Mouse (Mus musculus) limb, embryonic 11.5 days (tissue): Measurements from ENCODE around the gene Tex50. TPM values are rescaled to one million over a fixed set of nuclear protein-coding genes. Genes with fewer than 3 reads are reported as not detected.
"Not testable (repeated sequence)": the region's sequence is repeated elsewhere in the genome, so short reads cannot be mapped to it uniquely, and the experiment has no call there.

Source experiments
- ATAC-seq: fragments of 200-750 bp; cut with Nextera tagmentation; 2 replicates; pipeline ENCODE4 v1.8.0; 2017; ENCODE audit warnings: low read depth; ENCODE audit not compliant: insufficient number of reproducible peaks, low FRiP score, low TSS enrichment
- DNase-seq: peaks from one replicate; pipeline ENCODE4 v3.0.0-alpha.2; 2015; ENCODE audit warnings: low spot score
- H3K27ac ChIP-seq: fragments of 300-500 bp; sonication (generic); replicated peaks from 2 replicates; pipeline ENCODE4 v1.5.1; 2014; ENCODE audit warnings: low read depth, mild to moderate bottlenecking, low read length
- H3K27me3 ChIP-seq: fragments of 300-500 bp; sonication (generic); 2 replicates; pipeline ENCODE4 v1.6.1; 2014; ENCODE audit warnings: mild to moderate bottlenecking, low read length, mixed read lengths; ENCODE audit not compliant: control insufficient read depth, insufficient read depth
- H3K36me3 ChIP-seq: fragments of 300-500 bp; sonication (generic); 2 replicates; pipeline ENCODE4 v1.6.1; 2014; ENCODE audit warnings: mild to moderate bottlenecking, low read length, moderate library complexity, mixed read lengths; ENCODE audit not compliant: control insufficient read depth, insufficient read depth
- H3K4me1 ChIP-seq: fragments of 300-500 bp; sonication (generic); 2 replicates; pipeline ENCODE4 v1.6.1; 2014; ENCODE audit warnings: low read length, mixed read lengths; ENCODE audit not compliant: control insufficient read depth, insufficient read depth
- H3K4me2 ChIP-seq: fragments of 300-500 bp; sonication (generic); 2 replicates; pipeline ENCODE4 v1.6.1; 2014; ENCODE audit warnings: low read depth, mild to moderate bottlenecking, moderate library complexity; ENCODE audit not compliant: severe bottlenecking
- H3K4me3 ChIP-seq: fragments of 300-500 bp; sonication (generic); 2 replicates; pipeline ENCODE4 v1.5.1; 2014; ENCODE audit warnings: low read depth, low read length
- H3K9ac ChIP-seq: fragments of 300-500 bp; sonication (generic); 2 replicates; pipeline ENCODE4 v1.6.1; 2014; ENCODE audit warnings: mild to moderate bottlenecking, low read length
- H3K9me3 ChIP-seq: fragments of 300-500 bp; sonication (generic); 2 replicates; pipeline ENCODE4 v1.6.1; 2016; ENCODE audit warnings: low read length; ENCODE audit not compliant: control insufficient read depth
- WGBS: fragments of 180-500 bp; shearing (Covaris S2); extraction: QIAGEN DNeasy Blood & Tissue Kit; methylation state at CpG from one replicate; pipeline ENCODE4 v1.1.7; 2014; 5-methylcytosine and 5-hydroxymethylcytosine counted together
- polyA plus RNA-seq: library from polyadenylated mRNA; unstranded; fragments of >200 nt; fragmentation: Nextera tagmentation; extraction: Ambion mirVana; gene quantifications from 2 replicates; pipeline ENCODE4 v1.2.1, GENCODE M21; 2014

The Tex50 gene
- polyA plus RNA-seq, 1 experiment from 2014 or later: not detected

DNA sequence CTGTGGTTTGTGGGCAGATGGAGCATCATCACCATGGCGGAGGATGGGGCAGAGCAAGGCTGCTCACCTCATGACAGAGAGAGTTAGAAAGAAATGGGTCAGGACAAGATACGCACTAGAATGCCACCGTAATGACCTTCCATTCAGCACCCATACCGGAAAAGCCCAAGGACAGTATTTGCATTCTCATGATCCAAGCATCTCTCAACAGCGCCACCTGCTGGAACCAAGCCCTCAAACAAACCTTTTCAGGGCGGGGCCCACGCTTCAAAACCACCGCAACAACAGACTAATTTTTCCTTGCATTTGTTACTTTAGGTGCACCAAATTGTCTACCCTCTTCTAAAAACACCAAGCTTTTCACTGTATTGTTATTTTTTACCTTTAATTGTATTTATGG lies 21.6 kb upstream of the Tex50 start:
- WGBS: 52% methylated on average over 8 of the region's 8 CpGs
- Histone ChIP-seq H3K9me3 (no peaks in the 10 kb centered on the region), H3K4me1 (no peaks in the 10 kb centered on the region), H3K4me3 (no peak overlapping the region), H3K36me3 (no peaks in the 10 kb centered on the region), H3K27me3 (no peaks in the 10 kb centered on the region), H3K4me2 (no peak overlapping the region), H3K9ac (no peak overlapping the region), H3K27ac (no peak overlapping the region)
- ATAC-seq (no peak), DNase-seq (peak; percentile 74)

DNA sequence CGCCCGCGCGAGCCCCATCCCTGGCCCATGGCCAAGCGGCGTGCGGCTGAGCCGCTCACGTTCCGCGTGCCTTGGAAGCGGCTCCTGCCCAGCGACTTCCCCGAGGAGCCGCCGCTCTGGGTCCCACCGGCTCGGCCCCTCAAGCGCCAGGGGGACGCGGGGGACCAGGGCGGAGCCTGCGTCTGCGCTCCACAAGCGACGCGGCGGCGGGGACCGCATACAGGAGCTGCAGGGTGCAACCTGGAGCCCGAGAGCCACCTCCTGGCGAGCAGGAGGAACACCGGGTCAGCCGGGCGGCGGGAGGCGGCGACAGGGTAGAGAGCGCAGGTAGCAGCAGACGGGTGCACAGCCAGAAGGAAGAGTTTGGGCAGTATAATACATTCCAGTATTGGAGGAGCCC lies 11.5 kb upstream of the Tex50 start:
- peak overlapping the region; percentile 27 for H3K4me3 ChIP-seq
- H3K27ac ChIP-seq: no peak overlapping the region

DNA sequence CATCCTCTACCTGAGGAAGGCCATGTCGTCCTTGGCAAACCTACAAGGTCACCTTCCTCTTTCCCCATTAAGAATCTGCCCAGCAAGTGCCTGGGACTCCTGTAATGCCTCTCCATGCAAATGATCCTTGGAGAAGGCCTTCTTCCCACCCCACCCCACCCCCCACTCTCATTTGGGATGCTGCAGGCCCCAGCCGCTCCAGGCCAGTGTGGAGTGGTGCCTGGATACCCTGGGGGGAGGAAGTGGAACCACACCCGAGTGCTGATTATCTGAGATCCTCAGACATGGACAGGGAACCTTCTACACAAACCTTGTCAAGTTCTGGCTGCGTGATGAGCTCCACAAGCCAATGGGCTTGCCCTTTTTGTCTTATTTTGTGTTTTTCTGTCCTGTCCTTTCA lies 1.2 kb upstream of the Tex50 start:
- Histone ChIP-seq H3K4me3 (no peak overlapping the region), H3K36me3 (no peaks in the 10 kb centered on the region), H3K27ac (no peak overlapping the region), H3K9me3 (no peaks in the 10 kb centered on the region), H3K9ac (no peak overlapping the region), H3K4me1 (no peaks in the 10 kb centered on the region), H3K4me2 (no peak overlapping the region), H3K27me3 (no peaks in the 10 kb centered on the region)
- 63% methylated on average over 4 of the region's 4 CpGs for WGBS
- no peak for DNase-seq
- ATAC-seq: no peak

More for the DNA sequence above, 11.5 kb upstream of the Tex50 start:
- H3K9ac ChIP-seq: no peak overlapping the region
- ATAC-seq (peak; percentile 89), DNase-seq (peak; percentile 86)
- H3K9me3 ChIP-seq: no peaks in the 10 kb centered on the region
- no peaks in the 10 kb centered on the region for H3K4me1 ChIP-seq
- WGBS: 2% methylated on average over 40 of the region's 40 CpGs
- peak overlapping the region; percentile 46 for H3K4me2 ChIP-seq
- H3K27me3 ChIP-seq: 0 out of 2 replicates have a peak, but pooled peaks cover 2% of the 10 kb centered on the region
- no peaks in the 10 kb centered on the region for H3K36me3 ChIP-seq

DNA sequence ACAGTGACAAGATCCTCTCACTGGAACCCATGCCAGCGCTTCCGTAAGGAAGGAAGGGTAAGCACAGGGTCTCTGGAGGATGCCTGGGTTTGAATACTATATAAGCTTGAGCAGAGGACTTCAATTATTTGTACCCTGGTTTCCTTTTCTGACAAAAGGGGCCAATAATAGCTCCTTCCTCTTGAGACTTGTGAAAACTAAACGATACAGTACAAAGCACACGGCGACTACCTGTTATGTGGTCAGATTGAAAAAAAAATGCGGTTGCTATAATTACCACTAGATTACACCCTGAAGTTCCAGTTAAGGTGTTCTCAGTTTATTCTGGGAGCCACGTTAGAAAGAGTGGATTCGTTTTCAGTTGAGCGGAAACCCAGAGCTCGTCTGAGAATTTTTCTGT lies 2.6 kb downstream of the Tex50 start:
- no peak overlapping the region for H3K4me2 ChIP-seq
- no peaks in the 10 kb centered on the region for H3K9me3 ChIP-seq
- no peaks in the 10 kb centered on the region for H3K27me3 ChIP-seq
- no peaks in the 10 kb centered on the region for H3K36me3 ChIP-seq
- no peaks in the 10 kb centered on the region for H3K4me1 ChIP-seq
- DNase-seq: no peak
- no peak for ATAC-seq
- H3K27ac ChIP-seq: no peak overlapping the region
- no peak overlapping the region for H3K9ac ChIP-seq
- WGBS: 87% methylated on average over 10 of the region's 10 CpGs
- no peak overlapping the region for H3K4me3 ChIP-seq

DNA sequence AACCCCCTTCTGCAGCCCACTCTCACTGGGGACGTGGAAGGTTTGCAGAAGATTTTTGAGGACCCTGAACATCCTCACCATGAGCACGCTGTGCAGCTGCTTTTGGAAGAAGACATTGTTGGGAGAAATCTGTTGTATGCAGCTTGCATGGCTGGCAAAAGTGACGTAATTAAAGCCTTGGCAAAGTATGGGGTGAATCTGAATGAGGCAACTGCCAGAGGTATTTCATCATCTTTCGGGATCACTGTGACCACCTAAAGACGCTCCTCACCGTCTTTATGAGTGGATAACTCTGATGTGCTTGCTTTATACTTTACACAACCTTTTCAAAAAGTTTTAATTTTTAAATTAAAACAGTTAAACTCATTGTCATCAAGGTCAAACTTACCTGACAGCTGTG lies 8.0 kb downstream of the Tex50 start:
- 80% methylated on average over 6 of the region's 6 CpGs for WGBS
- ATAC-seq: no peak

DNA sequence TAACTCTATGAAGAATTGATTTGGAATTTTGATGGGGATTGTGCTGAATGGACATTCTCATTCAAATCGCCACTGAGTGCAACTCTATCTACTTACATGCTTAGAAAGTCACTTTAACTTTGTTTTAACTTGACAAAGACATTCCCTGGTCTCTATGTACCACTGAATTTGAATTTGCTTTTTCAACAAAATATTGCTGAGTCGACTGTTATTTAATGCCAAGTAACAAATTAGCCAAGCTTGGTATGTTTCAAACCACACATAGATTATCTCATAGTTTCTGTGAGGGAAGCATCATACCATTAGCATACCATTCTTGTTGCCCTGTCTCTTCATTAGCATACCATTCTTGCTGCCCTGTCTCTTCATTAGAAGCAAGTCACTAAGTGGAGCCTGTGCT lies 11.2 kb downstream of the Tex50 start:
- no peak overlapping the region for H3K4me2 ChIP-seq

More for the DNA sequence above, 8.0 kb downstream of the Tex50 start:
- Histone ChIP-seq H3K27ac (no peak overlapping the region), H3K4me3 (no peak overlapping the region), H3K9me3 (no peaks in the 10 kb centered on the region), H3K9ac (no peak overlapping the region), H3K36me3 (no peaks in the 10 kb centered on the region), H3K27me3 (no peaks in the 10 kb centered on the region), H3K4me2 (no peak overlapping the region), H3K4me1 (no peaks in the 10 kb centered on the region)
- DNase-seq: no peak

DNA sequence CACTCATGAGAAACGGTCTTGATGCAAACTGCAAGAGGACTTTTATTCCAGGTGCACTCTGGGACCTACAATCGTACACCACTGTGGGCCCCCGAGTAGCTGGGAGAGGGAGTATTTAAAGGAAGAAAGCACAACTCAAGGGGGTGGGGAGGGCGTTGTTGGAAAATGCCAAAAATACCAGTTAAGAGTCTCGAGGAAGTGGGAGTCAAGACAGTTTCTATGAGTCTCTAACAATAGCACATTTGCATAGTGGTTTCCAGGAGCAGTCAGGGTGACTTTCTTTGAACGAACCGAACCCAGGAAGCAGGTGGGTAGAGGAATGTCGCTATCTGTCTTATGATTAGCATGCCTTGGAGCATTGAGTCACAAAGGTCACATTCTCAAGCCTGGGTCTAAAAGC lies 13.5 kb downstream of the Tex50 start:
- not testable (repeated sequence) for ATAC-seq, H3K27ac ChIP-seq, H3K9ac ChIP-seq, H3K4me1 ChIP-seq, H3K4me3 ChIP-seq, H3K36me3 ChIP-seq, DNase-seq, H3K4me2 ChIP-seq, H3K27me3 ChIP-seq, H3K9me3 ChIP-seq
- 85% methylated on average over 8 of the region's 8 CpGs for WGBS

More for the DNA sequence above, 11.2 kb downstream of the Tex50 start:
- 75% methylated on average over 2 of the region's 2 CpGs for WGBS
- Histone ChIP-seq H3K9ac (no peak overlapping the region), H3K27me3 (no peaks in the 10 kb centered on the region), H3K27ac (no peak overlapping the region), H3K36me3 (no peaks in the 10 kb centered on the region), H3K4me1 (no peaks in the 10 kb centered on the region), H3K4me3 (no peak overlapping the region), H3K9me3 (no peaks in the 10 kb centered on the region)
- DNase-seq (no peak), ATAC-seq (no peak)

DNA sequence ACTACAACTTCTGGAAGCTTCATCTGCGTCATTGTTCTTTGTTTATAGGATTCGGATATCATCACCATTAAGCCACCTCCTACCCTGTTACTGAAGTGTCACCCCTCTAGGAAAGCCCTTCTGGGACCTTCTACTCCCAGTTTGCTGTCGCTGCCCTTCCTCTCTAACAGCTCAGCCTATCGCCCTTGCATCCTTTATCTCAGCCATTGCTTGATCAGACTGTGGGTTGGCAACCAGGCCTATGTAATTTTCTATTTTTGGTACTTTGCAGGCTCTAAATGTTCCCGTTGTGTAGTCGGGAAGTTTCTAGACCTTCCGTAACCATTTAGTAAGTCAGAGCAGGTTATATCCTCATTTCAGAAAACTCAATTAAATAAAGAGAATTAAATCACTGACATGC lies 15.9 kb downstream of the Tex50 start:
- Histone ChIP-seq H3K36me3 (no peaks in the 10 kb centered on the region), H3K27me3 (no peaks in the 10 kb centered on the region), H3K4me2 (no peak overlapping the region; the same call in 1 of the 2 replicates), H3K4me1 (peaks cover 4% of the 10 kb centered on the region; the same call in 1 of the 2 replicates), H3K9ac (no peak overlapping the region), H3K9me3 (no peaks in the 10 kb centered on the region), H3K4me3 (no peak overlapping the region), H3K27ac (no peak overlapping the region)
- ATAC-seq (no peak), DNase-seq (no peak)
- WGBS: 93% methylated on average over 7 of the region's 7 CpGs

DNA sequence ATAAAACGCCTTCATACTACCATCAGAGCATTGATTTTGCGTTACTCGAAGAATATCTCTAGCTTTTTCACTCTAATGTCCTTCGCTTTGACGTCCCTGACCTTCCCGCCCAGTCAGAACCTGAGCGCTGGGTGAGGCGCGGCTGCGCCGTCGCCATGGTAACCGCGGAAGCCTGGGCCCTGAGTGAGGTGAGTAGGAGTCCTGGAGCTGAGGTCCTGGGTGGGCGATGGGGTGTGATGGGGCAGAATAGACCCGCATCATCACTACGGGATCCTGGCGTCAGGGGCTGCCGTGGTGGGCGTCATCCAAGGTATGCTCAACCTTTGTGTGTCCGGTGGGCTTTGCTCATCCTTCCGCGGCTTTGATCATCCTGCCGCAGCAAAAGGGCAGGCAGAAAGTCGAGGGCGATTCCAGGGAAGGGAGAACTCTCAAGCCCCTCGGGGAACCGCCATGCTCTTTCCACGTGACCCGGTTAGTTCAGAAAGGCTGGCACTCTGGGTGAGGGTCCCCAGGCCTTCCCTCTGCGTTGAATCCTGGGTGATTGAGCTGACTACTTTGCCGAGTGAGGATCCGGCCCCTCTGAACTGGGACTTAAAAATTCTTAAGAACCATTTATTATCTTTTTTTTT lies 16.5 kb downstream of the Tex50 start, which contains the start of gene Ankrd45:
Gene Ankrd45 (plus strand): TSS at position 161 of the 629 bp plus-strand sequence.
- peak within 1 kb of the TSS; percentile 37 for H3K4me3 ChIP-seq
- H3K27me3 ChIP-seq: no peaks in the 10 kb centered on the region
- no peak within 1 kb of the TSS for H3K27ac ChIP-seq
- H3K9me3 ChIP-seq: no peaks in the 10 kb centered on the region
- peak; percentile 82 for DNase-seq
- 7% methylated on average over 33 of the region's 33 CpGs for WGBS
- peak within 1 kb of the TSS; percentile 45; the same call in 1 of the 2 replicates for H3K9ac ChIP-seq
- peaks cover 4% of the 10 kb centered on the region; the same call in 1 of the 2 replicates for H3K4me1 ChIP-seq
- no peaks in the 10 kb centered on the region for H3K36me3 ChIP-seq
- peak within 1 kb of the TSS; percentile 84 for H3K4me2 ChIP-seq
- ATAC-seq: peak; percentile 91
